Mouse (Mus musculus) telencephalon, adult 2 months (tissue): Measurements from ENCODE around the gene Cuedc1.

Source experiments
- DNase-seq: peaks from one replicate; pipeline ENCODE4 v3.0.0-alpha.2; 2011; ENCODE audit warnings: low read depth, low spot score

Gene Cuedc1

GRCm38 (mm10) chr11:88240275-88240674 lies 142.4 kb downstream of the Cuedc1 start:
- no peak for DNase-seq

- no peak for DNase-seq
Measured at GRCm38 (mm10) chr11:88240736-88241353, 143.0 kb downstream of the Cuedc1 start.

GRCm38 (mm10) chr11:88241468-88242301 lies 143.8 kb downstream of the Cuedc1 start:
- no peak for DNase-seq
